Mouse (Mus musculus) liver, postnatal 0 days (tissue): ENCODE measurements at regions not wholly inside any gene's neighbourhood (a gene's known extent, or its start where the extent isn't known, plus 50 kb on each side); places are given as distances from the start of the nearest gene placed in this dataset.

ENCODE experiments used
- CTCF ChIP-seq: sonication (generic); IDR thresholded peaks from 2 replicates; pipeline ENCODE4 v1.5.1; 2016; ENCODE audit warnings: antibody characterized with exemption, low read depth
- EP300 ChIP-seq: IDR thresholded peaks from 2 replicates; pipeline ENCODE4 v1.6.1; 2016; ENCODE audit warnings: antibody characterized with exemption, low read depth, mild to moderate bottlenecking

DNA sequence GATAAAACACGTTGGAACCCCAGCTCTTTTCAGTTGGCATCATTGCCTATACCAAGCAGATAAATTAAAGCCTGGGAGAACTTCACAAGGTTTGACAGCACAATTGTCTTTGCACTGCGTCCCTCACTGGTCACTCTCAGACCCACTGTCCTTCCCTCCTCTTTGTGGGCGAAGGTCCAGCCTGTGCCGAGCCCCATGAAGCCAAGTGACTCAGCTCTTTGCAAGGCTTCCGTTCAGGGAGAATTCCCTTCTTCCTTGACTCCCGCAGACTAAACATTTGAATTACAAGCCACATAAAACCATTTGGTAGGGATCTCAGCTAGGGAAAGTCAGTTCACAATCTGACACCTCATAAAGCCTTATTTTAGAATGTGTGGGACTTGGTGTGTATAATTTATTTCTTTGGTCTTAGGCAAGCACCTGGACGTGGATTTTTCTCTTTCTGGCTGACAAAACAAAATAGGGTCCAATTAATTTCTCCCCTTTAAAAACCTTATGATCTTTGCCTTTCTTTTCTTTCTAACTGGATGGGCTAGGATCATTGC lies 136.7 kb upstream of the Tars start:
- no peak for TF ChIP-seq CTCF
- TF ChIP-seq EP300: no peak
